Mouse (Mus musculus): ENCODE data around the gene Cwc27.

Cwc27 gene

DNA sequence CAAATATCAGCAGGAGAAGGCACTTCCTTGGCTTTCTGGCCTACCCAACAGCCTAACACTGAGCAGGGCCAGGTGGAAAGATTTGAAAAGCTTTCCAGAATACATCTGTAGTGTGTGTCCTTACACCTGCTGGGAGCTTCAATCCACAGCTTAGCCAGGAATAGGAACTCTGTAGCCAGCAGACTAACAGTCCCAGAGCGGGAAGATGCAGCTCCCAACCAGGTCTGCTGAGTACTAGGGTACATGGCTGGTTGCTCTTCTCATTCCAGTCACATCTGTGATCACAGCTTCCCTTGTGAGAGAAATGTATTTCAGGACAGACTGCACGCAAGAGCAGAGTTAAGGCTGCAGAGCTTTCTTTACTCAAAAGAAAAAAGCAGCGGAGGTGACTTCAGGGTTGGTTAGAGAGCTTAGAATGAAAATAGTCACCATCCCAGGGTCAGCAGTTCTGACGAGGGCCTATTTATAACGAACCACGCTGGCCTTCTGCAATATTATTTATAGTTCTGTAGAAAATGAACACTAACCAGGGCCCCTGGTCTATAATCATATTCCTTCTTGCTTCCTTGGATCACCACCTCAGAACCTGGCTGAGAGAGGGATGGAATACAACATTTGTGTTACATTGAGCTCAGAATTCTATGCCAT lies 171.0 kb downstream of the Cwc27 start:
- DNase-seq (ENCODE audit: low read depth, low spot score): no peak

DNA sequence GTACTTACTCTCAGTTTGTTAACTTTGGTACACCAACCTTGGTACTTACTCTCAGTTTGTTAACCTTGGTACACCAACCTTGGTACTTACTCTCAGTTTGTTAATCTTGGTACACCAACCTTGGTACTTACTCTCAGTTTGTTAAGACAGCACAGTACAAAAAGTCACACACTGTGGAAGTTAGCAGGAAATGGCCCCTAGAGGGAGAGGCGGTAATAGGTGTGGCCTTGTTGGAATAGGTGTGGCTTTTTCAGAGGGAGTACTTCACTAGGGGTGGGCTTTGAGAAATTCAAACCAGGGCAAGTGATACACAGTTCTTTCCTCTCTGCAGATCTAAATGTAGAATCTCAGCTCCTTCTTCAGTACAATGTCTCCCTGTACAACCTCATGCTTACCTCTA lies 172.8 kb downstream of the Cwc27 start:
- DNase-seq (ENCODE audit: low read depth, low spot score): no peak

DNA sequence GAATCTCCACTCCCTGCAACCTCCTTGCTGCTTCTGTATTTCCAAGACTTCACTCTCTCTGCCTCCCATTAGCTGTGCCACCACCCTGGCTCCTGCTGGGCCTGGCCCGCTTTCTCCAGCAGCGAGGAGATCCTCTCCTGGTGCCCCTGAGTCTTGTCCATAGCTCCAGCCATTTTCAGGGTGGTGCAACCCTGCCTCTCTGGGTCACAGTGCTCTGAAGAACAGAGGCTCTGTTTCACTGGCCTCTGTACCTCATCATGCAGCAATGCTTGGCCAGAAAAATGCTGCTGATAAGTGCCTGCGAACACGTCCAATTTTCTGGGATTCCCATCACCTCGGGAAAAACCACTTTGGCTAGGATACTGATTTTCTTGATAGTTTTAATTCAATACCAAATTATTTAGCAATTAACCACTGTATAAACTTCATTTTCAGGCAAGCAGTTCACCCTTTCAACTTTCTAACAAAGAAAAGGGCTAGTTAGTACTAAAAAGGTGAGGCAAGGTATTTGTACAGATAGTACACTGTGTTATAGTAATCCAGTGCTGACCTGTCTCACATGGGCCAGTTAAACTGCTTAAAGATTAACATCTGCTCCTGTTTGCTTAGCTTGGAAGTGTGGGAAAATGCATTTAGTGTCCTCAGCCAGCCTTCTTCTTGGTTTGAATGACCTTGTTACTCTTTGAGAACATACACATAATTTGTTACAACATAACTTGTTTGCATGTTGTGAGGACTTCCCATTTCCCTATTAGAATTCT lies 176.1 kb downstream of the Cwc27 start:
- DNase-seq (ENCODE audit: low read depth, low spot score): peak; percentile 47

DNA sequence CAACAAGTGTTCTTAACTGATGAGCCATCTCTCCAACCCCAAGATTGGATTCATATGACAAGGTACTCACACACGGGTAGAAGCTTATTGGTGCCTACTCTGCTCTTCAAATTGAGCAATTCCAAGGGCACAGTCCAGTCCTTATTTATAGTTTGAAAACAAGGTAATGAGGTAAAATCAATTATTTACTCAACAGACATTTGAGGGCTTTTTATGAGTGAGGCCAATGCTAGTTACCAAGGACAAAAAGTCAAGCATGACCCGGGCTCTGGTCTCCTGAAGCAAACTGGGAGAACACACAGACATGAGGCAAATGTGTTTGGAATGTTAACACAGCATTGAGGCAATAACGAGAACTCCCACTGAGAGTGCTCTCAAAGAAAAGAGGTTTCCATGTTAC lies 178.0 kb downstream of the Cwc27 start:
- DNase-seq (ENCODE audit: low read depth, low spot score): no peak

DNA sequence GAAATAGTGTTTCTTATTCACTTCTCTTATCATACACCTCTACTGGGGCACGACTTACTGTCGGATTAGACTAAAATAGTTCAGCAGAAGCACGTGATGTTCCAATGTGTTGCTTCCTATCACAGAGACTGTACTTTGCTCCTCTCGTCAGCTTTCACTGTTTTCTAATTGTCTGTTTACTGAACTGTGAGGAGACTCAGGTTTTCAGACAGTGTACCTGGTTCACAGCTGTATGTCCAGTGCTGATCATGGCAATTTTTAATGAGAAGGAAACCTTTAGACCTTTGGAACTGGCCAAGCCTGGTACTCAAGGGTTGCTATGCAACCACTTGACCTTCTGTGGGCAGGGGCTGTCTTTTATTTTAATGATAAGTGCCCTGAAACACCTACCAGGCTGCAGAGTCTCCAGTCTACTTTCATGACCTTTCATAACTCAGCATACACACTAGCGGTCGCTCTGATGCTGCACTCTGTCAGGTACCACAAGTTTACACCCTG lies 180.9 kb downstream of the Cwc27 start:
- peak; percentile 20 for DNase-seq (ENCODE audit: low read depth, low spot score)

DNA sequence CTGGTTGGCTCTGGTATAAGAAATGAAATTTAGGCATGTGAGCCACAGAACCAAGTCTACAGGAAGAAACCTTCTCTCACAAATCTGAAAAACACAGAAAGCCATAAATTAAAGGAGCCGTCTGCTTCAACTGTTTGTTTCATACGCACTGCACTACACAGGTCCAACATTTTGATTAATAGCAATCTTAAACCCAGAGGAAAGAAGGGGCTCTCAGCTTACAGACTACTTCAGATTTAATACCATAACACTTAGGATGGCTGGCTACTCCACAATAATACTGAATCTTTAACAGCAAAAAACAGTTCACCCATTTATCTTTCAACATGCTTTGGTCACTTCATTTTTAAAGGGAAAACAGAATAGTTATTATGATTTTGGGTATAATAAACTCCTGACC lies 182.2 kb downstream of the Cwc27 start:
- DNase-seq (ENCODE audit: low read depth, low spot score): no peak

DNA sequence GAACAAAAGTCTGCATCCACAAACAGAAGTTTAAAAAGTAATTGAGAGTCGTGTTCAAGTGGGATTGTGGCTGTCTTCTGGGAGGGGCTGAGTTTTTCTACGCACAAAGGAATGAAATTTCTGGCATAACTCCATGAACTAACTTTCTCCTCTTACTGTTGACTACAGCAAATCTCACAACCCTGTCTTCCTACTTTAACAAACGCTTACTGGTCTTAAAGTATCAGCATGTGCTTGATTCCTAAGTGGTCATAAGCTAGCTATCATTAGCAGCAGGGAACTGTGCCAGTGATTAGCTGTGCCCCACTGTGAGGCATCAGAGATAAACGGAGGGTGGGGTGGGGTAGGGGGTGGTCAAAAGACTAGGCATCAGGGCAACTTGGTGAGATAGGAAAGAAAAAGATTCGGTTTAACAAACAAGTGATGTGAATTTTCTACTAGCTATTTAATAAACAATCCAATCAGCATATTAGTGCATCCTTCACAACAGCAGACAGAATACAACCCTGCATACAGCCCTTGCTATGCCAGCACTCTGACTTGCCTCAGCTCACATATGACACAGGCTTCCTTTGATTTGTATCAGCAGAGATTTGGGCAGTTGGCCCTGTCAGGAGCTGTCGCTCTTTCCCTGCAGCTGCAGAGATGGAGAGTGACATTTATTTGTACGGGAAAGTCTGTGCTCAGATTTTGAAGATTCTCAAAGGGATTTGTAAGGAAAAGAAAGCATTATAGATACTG lies 184.3 kb downstream of the Cwc27 start:
- DNase-seq (ENCODE audit: low read depth, low spot score): peak; percentile 29

DNA sequence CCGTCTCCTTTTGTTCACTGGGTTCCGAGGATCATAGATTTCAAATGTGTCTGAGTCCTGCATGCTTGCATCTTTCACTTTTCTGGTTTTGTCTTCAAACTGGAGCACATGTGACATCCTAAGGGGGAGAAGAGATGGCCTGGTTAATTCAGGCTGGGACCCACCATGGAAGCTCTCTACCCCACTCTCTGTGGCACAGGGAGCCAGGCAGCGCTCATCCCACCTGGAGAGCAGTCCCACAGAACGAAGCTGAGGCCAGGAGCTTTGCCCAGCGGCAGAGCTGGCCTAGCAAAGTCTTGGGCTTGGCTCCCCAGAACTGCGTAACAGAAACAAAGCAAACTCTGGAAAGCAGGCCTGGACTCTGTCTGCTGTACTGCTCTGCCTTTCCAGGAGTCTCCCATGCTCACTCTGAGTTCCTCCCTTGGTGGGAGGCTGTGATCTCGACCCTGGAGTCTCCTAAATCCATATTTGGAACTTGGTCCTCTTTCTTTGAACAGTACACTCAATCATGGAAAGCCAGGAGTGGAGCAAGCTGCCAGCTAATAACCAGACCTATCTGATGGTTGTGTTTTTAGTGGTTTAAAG lies 185.2 kb downstream of the Cwc27 start:
- DNase-seq (ENCODE audit: low read depth, low spot score): no peak

DNA sequence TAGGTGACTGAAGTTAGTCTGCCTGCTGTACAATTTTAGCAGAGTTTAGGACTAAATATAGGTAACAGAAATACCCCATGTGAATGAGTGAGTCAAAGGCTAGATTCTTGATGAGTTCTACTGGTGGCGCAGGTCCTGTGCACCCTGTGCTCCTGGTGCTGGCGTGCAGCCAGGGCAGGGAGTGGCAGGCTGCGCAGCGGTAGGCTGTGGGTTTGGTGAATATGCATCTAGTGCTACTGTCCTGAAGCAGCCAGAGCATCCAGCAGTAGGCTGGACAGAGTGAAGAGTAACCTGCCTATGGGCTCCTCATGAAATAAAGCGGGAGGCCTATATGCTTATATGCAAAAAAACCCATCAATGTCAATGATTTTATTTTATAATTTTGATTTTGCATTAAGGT lies 186.1 kb downstream of the Cwc27 start:
- no peak for DNase-seq (ENCODE audit: low read depth, low spot score)

DNA sequence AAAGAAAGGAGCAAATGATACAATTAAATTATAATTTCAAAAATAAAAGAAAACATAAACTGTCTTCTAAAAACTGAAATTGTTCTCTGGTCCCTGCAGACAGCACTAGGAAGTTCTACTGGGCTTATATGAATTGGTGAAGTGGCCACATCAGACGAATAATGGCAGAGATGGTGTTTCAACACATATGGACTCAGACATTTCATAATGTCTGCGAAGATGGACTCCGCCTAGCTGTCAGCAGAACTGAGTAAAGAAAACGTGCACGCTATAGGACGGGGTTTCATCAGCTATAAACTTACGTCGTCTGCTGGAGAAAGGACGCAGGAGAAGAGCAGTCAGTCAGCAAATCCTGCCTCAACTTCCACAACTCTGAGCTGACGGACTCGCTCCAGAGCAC lies 187.3 kb downstream of the Cwc27 start:
- DNase-seq (ENCODE audit: low read depth, low spot score): no peak

DNA sequence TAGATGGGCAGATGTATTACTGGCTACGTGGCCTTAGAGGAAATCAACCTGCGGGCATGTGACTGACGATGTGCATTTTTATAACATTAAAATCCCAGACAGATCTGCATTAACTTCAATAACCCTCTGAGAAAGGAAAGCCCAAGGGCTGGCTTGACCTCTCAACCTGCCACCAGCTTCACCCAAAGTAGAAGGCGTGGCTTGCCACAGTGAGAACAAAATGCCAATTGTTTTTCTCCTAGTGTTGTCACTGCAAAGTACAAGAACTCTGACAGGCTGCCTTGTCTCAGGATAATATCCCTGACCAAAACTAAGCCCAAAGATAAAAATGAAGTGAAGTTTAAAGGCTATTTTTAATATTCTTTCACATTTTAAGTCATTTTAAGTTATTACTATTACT lies 188.9 kb downstream of the Cwc27 start:
- DNase-seq (ENCODE audit: low read depth, low spot score): no peak

DNA sequence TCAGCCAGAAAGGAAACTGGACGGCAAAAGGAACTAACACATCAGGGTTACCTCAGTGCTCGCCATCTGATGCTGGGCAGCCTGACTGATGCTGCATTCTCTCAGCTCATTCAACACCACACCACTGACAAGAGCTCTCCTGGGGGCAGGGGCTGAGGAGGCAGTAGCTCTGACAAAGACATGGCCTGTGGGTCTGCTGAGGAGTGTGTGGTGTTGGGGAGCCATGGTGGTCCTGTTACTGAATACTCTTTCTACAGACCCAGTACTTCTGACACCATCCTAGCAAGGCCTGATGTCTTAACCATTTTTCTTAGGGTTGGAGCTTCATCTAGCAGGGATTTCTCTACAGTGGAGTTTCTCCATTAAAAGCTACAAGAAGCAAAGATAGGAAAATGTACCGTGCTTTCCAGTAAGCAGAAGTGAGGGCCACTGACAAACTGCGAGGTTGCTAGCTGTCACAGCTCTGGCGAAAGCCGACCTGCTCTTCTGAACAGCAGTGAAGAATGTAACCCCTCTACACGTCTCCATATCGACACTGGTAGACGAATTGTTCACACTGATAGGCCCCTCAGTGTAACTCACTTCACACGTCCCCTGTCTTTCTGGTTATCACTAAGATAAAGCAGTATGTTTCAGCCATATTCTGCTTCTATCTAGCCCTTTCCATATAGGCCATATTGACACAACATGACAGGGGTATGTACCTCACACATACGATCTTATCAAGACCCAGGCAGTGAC lies 189.6 kb downstream of the Cwc27 start:
- no peak for DNase-seq (ENCODE audit: low read depth, low spot score)

DNA sequence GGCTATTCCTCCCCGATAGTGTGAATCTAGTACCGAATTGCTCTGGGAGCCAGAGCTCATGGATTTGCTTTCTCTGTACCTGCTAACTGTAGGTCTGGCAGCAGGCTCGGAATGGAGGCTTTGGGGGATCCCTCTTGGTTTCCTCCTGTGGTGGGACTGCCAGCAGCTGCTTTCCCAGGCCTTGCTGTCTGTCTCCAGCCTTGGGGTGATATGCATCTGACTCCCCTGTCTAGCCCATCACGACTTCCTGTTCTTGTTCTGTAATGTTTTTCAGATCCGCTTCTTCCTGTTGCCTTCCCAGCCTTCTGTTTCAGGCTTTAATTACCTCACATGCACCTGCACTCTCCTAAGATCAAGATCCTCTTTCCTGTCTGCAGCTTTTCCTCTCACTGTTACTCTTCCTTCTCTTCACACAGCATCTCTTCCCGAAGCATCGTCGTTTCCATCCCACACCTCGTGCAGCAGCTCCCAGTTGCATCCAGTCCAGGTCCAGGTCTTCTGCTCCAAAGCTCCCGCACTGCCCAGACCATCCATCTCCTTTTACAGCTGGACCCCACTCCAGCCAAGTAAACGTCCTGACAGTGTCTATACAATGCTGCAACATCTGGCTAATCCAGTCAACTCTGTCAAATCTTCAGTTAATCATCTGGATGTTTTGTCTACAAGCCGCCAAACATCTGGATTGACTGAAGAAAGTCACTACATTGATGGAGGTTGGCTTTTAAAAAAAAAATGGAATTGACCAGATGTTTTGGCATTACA lies 193.6 kb downstream of the Cwc27 start:
- DNase-seq (ENCODE audit: low read depth, low spot score): no peak

DNA sequence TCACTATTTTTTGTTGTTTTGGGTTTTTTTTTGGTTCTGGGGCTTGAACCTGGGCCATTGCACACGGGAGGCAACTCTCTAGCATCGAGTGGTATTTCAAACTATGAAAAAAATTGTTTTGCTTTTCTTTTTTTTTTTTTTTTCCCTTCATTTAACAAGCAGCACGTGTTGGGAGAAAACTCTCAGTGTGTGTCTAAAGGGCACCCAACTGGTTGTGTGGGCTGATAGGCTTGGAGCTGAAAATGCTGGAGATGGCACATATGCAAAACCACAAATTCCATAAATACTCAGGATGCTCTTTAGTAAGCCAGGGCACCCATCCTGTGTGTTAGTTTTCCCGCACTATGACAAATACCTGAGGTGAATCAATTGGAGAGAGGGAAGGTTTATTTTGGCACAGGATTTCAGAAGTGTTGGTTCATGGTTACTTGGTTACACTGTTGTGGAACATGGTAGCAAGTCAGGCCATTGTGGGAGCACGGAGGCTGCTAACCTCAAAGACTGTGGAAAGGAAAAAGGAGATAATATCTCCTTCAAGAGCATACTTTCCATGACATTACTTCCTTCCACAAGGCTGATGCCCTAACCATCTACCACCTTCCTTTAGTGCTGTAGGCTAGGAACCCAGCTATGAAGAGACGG lies 194.7 kb downstream of the Cwc27 start:
- no peak for DNase-seq (ENCODE audit: low read depth, low spot score)

DNA sequence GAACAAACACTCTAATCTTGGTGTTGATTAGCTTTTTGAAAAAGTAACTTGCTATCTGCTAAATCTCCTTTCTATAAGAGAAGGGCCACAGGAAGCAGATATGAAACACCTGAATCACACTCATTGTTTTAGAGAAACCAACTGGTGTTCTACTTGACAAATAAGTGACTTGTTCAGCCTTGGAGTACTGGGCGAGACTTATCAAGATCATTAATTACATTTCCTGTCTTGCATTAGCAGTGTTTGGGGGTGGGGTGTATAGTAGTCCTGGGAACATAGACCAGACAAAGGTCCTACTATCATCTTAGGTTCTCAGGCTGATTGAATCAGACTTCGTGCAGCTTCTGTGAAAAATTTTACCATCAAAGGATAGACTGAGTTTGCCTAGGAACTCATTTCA lies 196.5 kb downstream of the Cwc27 start:
- DNase-seq (ENCODE audit: low read depth, low spot score): no peak

DNA sequence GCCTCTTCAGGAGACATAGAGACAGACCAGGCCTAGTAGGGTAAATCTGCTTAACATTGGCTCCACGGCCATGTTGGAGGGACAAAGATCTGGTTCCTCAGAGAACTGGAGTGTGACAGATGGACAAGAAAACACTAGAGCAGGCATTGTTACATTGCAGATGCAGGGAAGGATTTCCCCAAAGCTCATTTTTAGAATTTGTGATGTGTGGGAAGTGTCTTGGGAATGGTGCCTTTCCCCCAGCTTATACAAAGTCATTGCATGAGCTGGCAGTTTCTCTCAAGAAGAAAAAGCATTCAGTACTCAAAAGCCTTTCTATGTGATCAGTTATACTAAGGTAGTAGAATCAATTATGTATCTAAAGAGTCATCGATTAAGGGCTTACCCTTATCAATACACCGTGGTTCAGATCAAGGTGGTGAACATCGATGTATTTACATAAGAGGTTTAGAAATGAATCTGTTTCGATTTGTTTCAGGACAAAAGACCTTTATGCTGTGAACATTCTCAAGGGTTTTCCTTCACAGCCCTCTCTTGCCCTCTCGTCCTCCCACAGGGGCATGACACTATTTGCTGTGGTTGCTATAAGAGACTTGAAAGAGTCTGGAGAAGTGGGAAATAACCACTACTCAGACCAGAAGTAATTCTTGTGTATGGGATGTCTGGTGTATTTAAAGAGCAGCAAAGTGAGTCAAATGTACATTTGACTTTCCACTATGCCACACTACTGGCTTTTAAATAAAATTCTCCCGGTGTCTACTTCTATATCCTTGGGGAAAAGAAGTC lies 197.2 kb downstream of the Cwc27 start:
- no peak for DNase-seq (ENCODE audit: low read depth, low spot score)

DNA sequence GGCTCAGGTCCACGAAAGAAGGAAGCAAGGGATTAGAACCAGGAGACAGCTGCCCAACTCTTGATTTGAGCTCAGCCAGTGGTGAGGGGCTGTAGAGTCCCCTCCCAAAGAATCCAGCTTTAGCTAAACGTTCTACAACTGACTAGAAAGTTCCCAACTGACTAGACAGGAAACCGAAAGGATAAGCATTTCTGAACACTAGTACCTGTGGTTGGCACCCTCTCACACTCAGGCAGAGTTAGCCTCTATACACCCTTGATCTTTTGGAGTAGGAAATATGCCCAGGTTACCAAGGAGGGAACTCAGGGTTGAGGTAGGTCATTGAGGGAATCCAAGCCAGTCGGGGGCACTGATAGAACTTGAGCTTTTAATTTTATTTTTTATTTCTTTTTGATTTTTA lies 199.7 kb downstream of the Cwc27 start:
- no peak for DNase-seq (ENCODE audit: low read depth, low spot score)

DNA sequence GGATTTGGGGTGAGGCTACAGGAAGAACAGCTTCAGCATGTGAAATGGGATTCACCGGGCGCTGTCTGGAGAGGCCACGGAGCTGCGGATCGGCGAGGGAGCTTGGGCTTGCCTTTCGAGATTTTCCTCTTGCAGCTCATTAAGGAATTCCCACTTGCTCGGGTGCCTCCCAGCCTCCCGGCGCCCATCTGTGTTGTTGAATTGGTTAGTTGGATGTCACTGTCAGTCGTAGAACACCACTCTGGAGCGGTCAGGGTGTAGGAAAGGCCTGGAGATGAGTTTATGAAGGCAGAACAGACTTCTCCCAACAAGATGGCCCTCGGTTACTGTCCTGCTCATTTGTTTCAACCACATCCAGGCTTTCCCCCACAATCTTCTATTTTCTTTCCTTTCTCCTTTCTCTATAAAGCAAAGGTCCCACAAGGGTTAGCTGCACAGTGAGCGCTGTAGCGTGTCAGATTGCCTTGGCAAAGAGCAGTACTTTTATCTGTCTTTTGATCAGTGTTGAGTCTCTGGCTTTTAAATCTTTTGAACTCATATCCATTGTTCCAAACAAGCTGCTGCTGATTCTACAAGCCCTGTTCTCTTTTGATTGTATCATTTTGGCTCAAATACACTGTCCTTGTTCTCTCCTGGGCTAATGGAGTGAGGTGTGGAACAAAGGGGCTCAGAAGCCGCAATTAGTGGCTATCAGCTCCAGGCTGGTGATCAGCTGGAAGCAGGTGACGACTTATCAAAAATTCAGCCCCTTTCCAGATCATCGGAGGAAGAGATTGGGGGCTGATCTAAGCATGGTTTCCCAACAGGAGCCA lies 200.7 kb downstream of the Cwc27 start:
- no peak for DNase-seq (ENCODE audit: low read depth, low spot score)

DNA sequence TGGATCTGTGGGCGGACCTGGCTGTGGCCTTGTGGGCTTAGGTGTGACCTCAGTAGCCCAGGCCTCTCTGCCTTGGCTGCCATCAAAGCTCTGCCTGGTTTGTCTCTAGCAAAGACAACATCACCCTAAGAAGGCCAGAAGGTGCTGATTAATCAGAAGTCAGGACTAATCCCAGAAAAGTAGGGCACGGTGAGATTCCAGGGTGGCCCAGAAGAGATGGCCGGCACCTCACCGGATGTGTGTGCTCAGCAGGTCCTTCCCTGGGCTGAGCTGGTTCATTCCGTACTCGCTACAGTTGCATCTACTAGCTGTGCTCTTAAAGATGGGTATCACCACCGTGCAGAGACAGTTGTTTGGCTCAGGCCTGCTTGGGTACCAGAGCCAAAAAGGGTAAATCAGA lies 201.8 kb downstream of the Cwc27 start:
- DNase-seq (ENCODE audit: low read depth, low spot score): no peak
